Mouse (Mus musculus) CH12.LX (cell line): ENCODE data around the gene Lrrc23. TPM values are rescaled to one million over a fixed set of nuclear protein-coding genes. Genes with fewer than 3 reads are reported as not detected.
"Not testable (repeated sequence)": the region's sequence is repeated elsewhere in the genome, so short reads cannot be mapped to it uniquely, and the experiment has no call there.

Source experiments
- DNase-seq: peaks from one replicate; pipeline ENCODE4 v3.0.0-alpha.2; 2013; ENCODE audit errors: extremely low read depth
- H3K27ac ChIP-seq: 2 replicates; pipeline ENCODE4 v1.5.1; 2012; ENCODE audit warnings: low read depth, mild to moderate bottlenecking, control low read depth, moderate library complexity; ENCODE audit not compliant: insufficient read depth
- H3K27me3 ChIP-seq: replicated peaks from 2 replicates; pipeline ENCODE3; 2012; ENCODE audit warnings: inconsistent platforms
- H3K36me3 ChIP-seq, 2 experiments: replicated peaks in 1 of 2; 2 replicates each; pipeline versions ENCODE3 to v1.6.1; 2012; ENCODE audit warnings: inconsistent platforms in 1 of 2, low read length in 1 of 2, mild to moderate bottlenecking in 1 of 2, mixed read lengths in 1 of 2, moderate library complexity in 1 of 2; ENCODE audit not compliant: control insufficient read depth in 1 of 2, insufficient read depth in 1 of 2
- H3K4me1 ChIP-seq, 2 experiments: 2 replicates each; pipeline ENCODE4 v1.6.1; 2012; ENCODE audit warnings: inconsistent platforms in 1 of 2, moderate library complexity in 1 of 2; ENCODE audit not compliant: insufficient read depth in 2 of 2, control insufficient read depth in 1 of 2
- H3K4me2 ChIP-seq: 2 replicates; pipeline ENCODE4 v1.6.1; 2012; ENCODE audit warnings: low read depth, mild to moderate bottlenecking, control low read depth; ENCODE audit not compliant: poor library complexity, insufficient read depth, severe bottlenecking
- H3K4me3 ChIP-seq, 3 experiments: fragments of 150-350 bp in 1 of 3; sonication (generic) in 1 of 3; replicated peaks in 1 of 3; 2 replicates each; pipeline versions ENCODE3 to v1.5.1; 2011 to 2012; ENCODE audit warnings: low read depth in 2 of 3, low read length in 2 of 3, mild to moderate bottlenecking in 2 of 3, moderate library complexity in 2 of 3, control low read depth in 1 of 3, improper control_type of control experiment in 1 of 3, inconsistent platforms in 1 of 3, mixed read lengths in 1 of 3; ENCODE audit not compliant: poor library complexity in 1 of 3
- H3K79me2 ChIP-seq: replicated peaks from 2 replicates; pipeline ENCODE4 v1.6.1; 2012; ENCODE audit warnings: mild to moderate bottlenecking, moderate library complexity; ENCODE audit not compliant: control insufficient read depth, poor library complexity, insufficient read depth, severe bottlenecking; ENCODE audit errors: extremely low read depth
- H3K9ac ChIP-seq: 2 replicates; pipeline ENCODE4 v1.6.1; 2012; ENCODE audit warnings: low read depth, mild to moderate bottlenecking, control low read depth, moderate library complexity; ENCODE audit not compliant: insufficient read depth
- H3K9me3 ChIP-seq: replicated peaks from 2 replicates; pipeline ENCODE3; 2012; ENCODE audit warnings: low read length, inconsistent platforms, mixed read lengths
- BHLHE40 ChIP-seq: IDR thresholded peaks from 2 replicates; pipeline ENCODE4 v1.6.1; 2011; ENCODE audit warnings: mild to moderate bottlenecking, low read depth, low read length, improper control_type of control experiment
- CHD2 ChIP-seq: IDR thresholded peaks from 2 replicates; pipeline ENCODE4 v1.6.1; 2011; ENCODE audit warnings: low read length, improper control_type of control experiment
- CTCF ChIP-seq, 2 experiments: IDR thresholded peaks in 1 of 2; conservative IDR thresholded peaks in 1 of 2; 2 replicates each; pipeline ENCODE4 v1.5.1; 2011 to 2012; ENCODE audit warnings: low read depth in 2 of 2, low read length in 2 of 2, improper control_type of control experiment in 1 of 2, inconsistent platforms in 1 of 2, mild to moderate bottlenecking in 1 of 2, moderate library complexity in 1 of 2
- ELF1 ChIP-seq: IDR thresholded peaks from 2 replicates; pipeline ENCODE4 v1.6.1; 2014; ENCODE audit warnings: low read depth, mild to moderate bottlenecking, inconsistent platforms, low read length, improper control_type of control experiment
- EP300 ChIP-seq: IDR thresholded peaks from 2 replicates; pipeline ENCODE4 v1.6.1; 2011; ENCODE audit warnings: low read length, improper control_type of control experiment
- IRF4 ChIP-seq: IDR thresholded peaks from 2 replicates; pipeline ENCODE4 v1.6.1; 2014; ENCODE audit warnings: low read depth, mild to moderate bottlenecking, inconsistent platforms, low read length, improper control_type of control experiment
- JUND ChIP-seq: conservative IDR thresholded peaks from 2 replicates; pipeline ENCODE4 v1.6.1; 2011; ENCODE audit warnings: low read depth, low read length, improper control_type of control experiment
- MYC ChIP-seq: IDR thresholded peaks from 2 replicates; pipeline ENCODE4 v1.6.1; 2011; ENCODE audit warnings: low read depth, mild to moderate bottlenecking, improper control_type of control experiment, low read length
- POLR2A ChIP-seq: IDR thresholded peaks from 2 replicates; pipeline ENCODE4 v1.6.1; 2011; ENCODE audit warnings: low read depth, mild to moderate bottlenecking, improper control_type of control experiment, low read length
- RAD21 ChIP-seq: IDR thresholded peaks from 2 replicates; pipeline ENCODE4 v1.6.1; 2011; ENCODE audit warnings: low read depth, mild to moderate bottlenecking, low read length, improper control_type of control experiment, moderate library complexity
- TBP ChIP-seq: conservative IDR thresholded peaks from 2 replicates; pipeline ENCODE4 v1.6.1; 2011; ENCODE audit warnings: low read depth, low read length, improper control_type of control experiment
- TCF12 ChIP-seq: IDR thresholded peaks from 2 replicates; pipeline ENCODE4 v1.6.1; 2014; ENCODE audit warnings: low read depth, mild to moderate bottlenecking, inconsistent platforms, low read length, improper control_type of control experiment
- USF1 ChIP-seq: IDR thresholded peaks from 2 replicates; pipeline ENCODE4 v1.6.1; 2014; ENCODE audit warnings: low read depth, mild to moderate bottlenecking, inconsistent platforms, low read length, improper control_type of control experiment
- USF2 ChIP-seq: conservative IDR thresholded peaks from 2 replicates; pipeline ENCODE4 v1.6.1; 2011; ENCODE audit warnings: low read depth, low read length, improper control_type of control experiment
- ZMIZ1 ChIP-seq: IDR thresholded peaks from 2 replicates; pipeline ENCODE4 v1.6.1; 2012; ENCODE audit warnings: low read depth, mild to moderate bottlenecking, inconsistent platforms, low read length, improper control_type of control experiment
- ZNF384 ChIP-seq: IDR thresholded peaks from 2 replicates; pipeline ENCODE4 v1.6.1; 2012; ENCODE audit warnings: low read depth, low read length, improper control_type of control experiment, inconsistent platforms
- dilution Hi-C: fragments of 300-500 bp; cut with MboI; formaldehyde crosslinking; loops from 2 replicates; pipeline ENCODE4 v1.14.3; 2020; ENCODE audit warnings: low sequenced_read_pairs; ENCODE audit not compliant: extremely low pct_unique_long_range_greater_than_20kb, extremely low pct_ligation_motif_present
- in situ Hi-C: fragments of 300-500 bp; cut with MboI; formaldehyde crosslinking; loops from 3 replicates; pipeline ENCODE4 v1.14.3; 2019; ENCODE audit warnings: low sequenced_read_pairs, low pct_ligation_motif_present, low pct_unique_long_range_greater_than_20kb, mixed read lengths
- polyA plus RNA-seq: library from polyadenylated mRNA; unstranded; fragments of >175 nt; gene quantifications from 2 replicates; pipeline ENCODE4 v1.2.1, GENCODE M21; 2012; ENCODE audit warnings: low read depth; ENCODE audit not compliant: insufficient read length
- total RNA-seq, 2 experiments: library from RNA; depleted of rRNA; stranded (reverse); fragments of 300-350 nt in 1 of 2; fragments of >200 nt in 1 of 2; gene quantifications; 2 replicates each; pipeline ENCODE4 v1.2.3; 2012 to 2014

The Lrrc23 gene
- total and polyA plus RNA-seq, 3 experiments: 0.20 TPM; not detected in 2

GRCm38 (mm10) chr6:124803061-124803460 is 23.5 kb upstream of the Lrrc23 start:
- H3K4me2 ChIP-seq: no peak overlapping the region
- in situ Hi-C loops: no loop called here
- no peak overlapping the region for H3K9ac ChIP-seq
- dilution Hi-C loops: no loop called here
- H3K79me2 ChIP-seq: no peaks in the 10 kb centered on the region
- H3K4me3 ChIP-seq: no peak overlapping the region
- H3K27ac ChIP-seq: no peak overlapping the region
- TF ChIP-seq ZNF384 (0 out of 2 replicates have a peak, but pooled peaks have one; percentile 5), CTCF (conservative IDR thresholded peaks at IDR 0.05 in 1 of 2, IDR thresholded peaks at IDR 0.05 in 1 of 2; ENCODE audit: low read depth in 2 of 2, low read length in 2 of 2) (peak in 1 of 2 experiments; percentile 16; a peak in 1 of 4 replicates), POLR2A (no peak), RAD21 (peak; percentile 3), ZMIZ1 (no peak), USF2 (no peak), TCF12 (no peak), ELF1 (no peak), EP300 (no peak), JUND (no peak), USF1 (no peak)
- no peaks in the 10 kb centered on the region for H3K27me3 ChIP-seq
- peaks cover 4% of the 10 kb centered on the region for H3K9me3 ChIP-seq
- DNase-seq: no peak
- H3K36me3 ChIP-seq: peaks cover 0 to 8% of the 10 kb centered on the region in 2 experiments
- H3K4me1 ChIP-seq: peaks cover 3 to 19% of the 10 kb centered on the region in 2 experiments; a peak in 2 of 4 replicates

DNA sequence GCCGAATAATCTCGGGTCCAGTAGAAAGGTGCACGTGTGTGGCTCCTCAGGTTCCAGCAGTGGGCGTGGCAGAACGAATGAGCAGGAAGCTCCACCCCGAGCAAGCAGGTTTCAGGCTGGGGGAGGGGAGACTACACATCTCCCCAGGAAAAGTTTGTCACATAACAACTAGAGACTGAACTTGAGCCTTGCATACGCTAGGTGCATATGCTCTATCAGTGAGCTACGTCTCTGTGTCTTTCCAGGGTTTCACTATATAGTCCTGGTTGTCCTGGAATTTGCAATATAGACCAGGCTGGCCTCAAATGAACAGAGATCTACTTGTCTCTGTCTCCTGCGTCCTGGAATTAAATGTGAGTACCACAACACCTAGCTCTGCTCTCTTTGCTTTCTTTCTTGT is 22.9 kb upstream of the Lrrc23 start:
- dilution Hi-C loops, H3K9me3 ChIP-seq, H3K79me2 ChIP-seq, H3K9ac ChIP-seq, H3K27me3 ChIP-seq, H3K36me3 ChIP-seq, in situ Hi-C loops, H3K4me3 ChIP-seq: not testable (repeated sequence)
- DNase-seq: peak; percentile 49
- Histone ChIP-seq H3K27ac (peak overlapping the region; percentile 42), H3K4me2 (peak overlapping the region; percentile 54), H3K4me1 (peaks cover 3 to 19% of the 10 kb centered on the region in 2 experiments; a peak in 2 of 4 replicates)
- TF ChIP-seq IRF4 (peak; percentile 29; the same call in 1 of the 2 replicates), CHD2 (peak; percentile 36; the same call in 1 of the 2 replicates), TBP (0 out of 2 replicates have a peak, but pooled peaks have one; percentile 16), TCF12 (0 out of 2 replicates have a peak, but pooled peaks have one; percentile 18), BHLHE40 (peak; percentile 43; the same call in 1 of the 2 replicates), MYC (0 out of 2 replicates have a peak, but pooled peaks have one; percentile 34)
